ENCODE assay signal across 29 mouse cellular contexts in the genomic region with DNA sequence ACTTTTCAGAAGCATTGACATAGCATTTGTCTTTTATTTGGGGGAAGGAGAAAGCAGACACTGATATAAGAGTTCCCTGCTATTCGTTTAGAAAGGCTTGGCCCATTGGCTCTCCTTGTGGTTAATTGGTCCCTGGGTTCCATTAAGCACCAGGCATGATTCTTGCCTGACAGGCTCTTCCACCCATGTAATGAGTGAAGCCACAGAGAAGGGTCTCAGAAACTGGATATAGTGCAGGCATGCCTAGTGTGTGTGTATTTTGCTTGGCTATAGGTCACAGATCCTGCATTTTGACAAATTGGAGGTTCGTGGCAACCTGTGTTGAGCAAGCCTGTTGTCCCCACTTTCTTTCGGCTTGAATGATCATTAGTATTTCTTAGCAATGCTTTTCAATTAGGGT.
DNase-seq lines count a peak whose midpoint lies in the region; ATAC-seq lines count a peak whose summit lies in the region.
"Had no signal": no experiment of that assay in that cellular context is flagged by ENCODE, and none has a peak within 500 bp of the region (broad histone marks: within the 10 kb centered on the region; RNA-seq: fewer than 3 reads in every experiment).

No protein-coding gene starts in this region.

- no peaks in the 10 kb centered on the region for H3K36me3 ChIP-seq in hindbrain, embryonic 12.5 days
- H3K36me3 ChIP-seq in hindbrain, embryonic 16.5 days (ENCODE audit: control insufficient read depth, insufficient read depth, low read length): no peaks in the 10 kb centered on the region
- no peaks in the 10 kb centered on the region for H3K36me3 ChIP-seq in midbrain, embryonic 11.5 days (ENCODE audit: control insufficient read depth, insufficient read depth, low read length)
- no peaks in the 10 kb centered on the region for H3K36me3 ChIP-seq in midbrain, embryonic 15.5 days (replicated peaks)
- no peaks in the 10 kb centered on the region for H3K36me3 ChIP-seq in midbrain, embryonic 13.5 days
- H3K36me3 ChIP-seq in neural tube, embryonic 13.5 days: no peaks in the 10 kb centered on the region
- no peaks in the 10 kb centered on the region for H3K36me3 ChIP-seq in forebrain, embryonic 15.5 days
- H3K36me3 ChIP-seq: embryonic facial prominence, embryonic 15.5 days; limb, embryonic 10.5 days; limb, embryonic 15.5 days; liver, embryonic 13.5 days had no signal

- H3K9ac ChIP-seq in hindbrain, embryonic 12.5 days: no peak overlapping the region
- no peak overlapping the region for H3K9ac ChIP-seq in hindbrain, embryonic 16.5 days (ENCODE audit: low read depth, low read length)
- no peak overlapping the region for H3K9ac ChIP-seq in midbrain, embryonic 11.5 days (ENCODE audit: low read length)
- no peak overlapping the region for H3K9ac ChIP-seq in midbrain, embryonic 15.5 days
- H3K9ac ChIP-seq in midbrain, embryonic 13.5 days (replicated peaks): no peak overlapping the region
- no peak overlapping the region for H3K9ac ChIP-seq in neural tube, embryonic 13.5 days
- no peak overlapping the region for H3K9ac ChIP-seq in forebrain, embryonic 15.5 days (replicated peaks)
- H3K9ac ChIP-seq: embryonic facial prominence, embryonic 15.5 days; forebrain, embryonic 13.5 days; limb, embryonic 15.5 days; liver, embryonic 13.5 days had no signal

- no peak overlapping the region for H3K4me3 ChIP-seq in hindbrain, embryonic 12.5 days
- no peak overlapping the region for H3K4me3 ChIP-seq in hindbrain, embryonic 16.5 days (ENCODE audit: low read length)
- H3K4me3 ChIP-seq in midbrain, embryonic 11.5 days (ENCODE audit: low read depth, low read length): no peak overlapping the region
- no peak overlapping the region for H3K4me3 ChIP-seq in midbrain, embryonic 15.5 days
- H3K4me3 ChIP-seq in midbrain, embryonic 13.5 days (replicated peaks): no peak overlapping the region
- H3K4me3 ChIP-seq in neural tube, embryonic 13.5 days: no peak overlapping the region
- H3K4me3 ChIP-seq in forebrain, embryonic 15.5 days: no peak overlapping the region
- H3K4me3 ChIP-seq: embryonic facial prominence, embryonic 15.5 days; forebrain, embryonic 13.5 days; limb, embryonic 10.5 days; limb, embryonic 15.5 days; liver, embryonic 13.5 days had no signal

- H3K27ac ChIP-seq in hindbrain, embryonic 12.5 days: no peak overlapping the region
- H3K27ac ChIP-seq in hindbrain, embryonic 16.5 days (ENCODE audit: low read depth, low read length): no peak overlapping the region
- no peak overlapping the region for H3K27ac ChIP-seq in midbrain, embryonic 11.5 days (ENCODE audit: low read depth, low read length)
- H3K27ac ChIP-seq in midbrain, embryonic 15.5 days: no peak overlapping the region
- H3K27ac ChIP-seq in midbrain, embryonic 13.5 days: peak overlapping the region; percentile 80
- H3K27ac ChIP-seq in neural tube, embryonic 13.5 days (replicated peaks): peak overlapping the region; percentile 89
- H3K27ac ChIP-seq in forebrain, embryonic 15.5 days (replicated peaks): no peak overlapping the region
- H3K27ac ChIP-seq: embryonic facial prominence, embryonic 15.5 days; forebrain, embryonic 13.5 days; limb, embryonic 10.5 days; limb, embryonic 15.5 days; liver, embryonic 13.5 days; macrophage had no signal

- no peaks in the 10 kb centered on the region for H3K27me3 ChIP-seq in hindbrain, embryonic 12.5 days
- no peaks in the 10 kb centered on the region for H3K27me3 ChIP-seq in hindbrain, embryonic 16.5 days (replicated peaks; ENCODE audit: control insufficient read depth, insufficient read depth, low read length)
- no peaks in the 10 kb centered on the region for H3K27me3 ChIP-seq in midbrain, embryonic 11.5 days (ENCODE audit: control insufficient read depth, insufficient read depth, low read length)
- H3K27me3 ChIP-seq in midbrain, embryonic 15.5 days (replicated peaks): no peaks in the 10 kb centered on the region
- H3K27me3 ChIP-seq in midbrain, embryonic 13.5 days: no peaks in the 10 kb centered on the region
- no peaks in the 10 kb centered on the region for H3K27me3 ChIP-seq in neural tube, embryonic 13.5 days
- no peaks in the 10 kb centered on the region for H3K27me3 ChIP-seq in forebrain, embryonic 15.5 days
- H3K27me3 ChIP-seq: embryonic facial prominence, embryonic 15.5 days; forebrain, embryonic 13.5 days; limb, embryonic 15.5 days; liver, embryonic 13.5 days had no signal

- ATAC-seq in hindbrain, embryonic 12.5 days (ENCODE audit: low FRiP score): peak; percentile 26; the same call in 1 of the 2 replicates
- no peak for ATAC-seq in hindbrain, embryonic 16.5 days
- no peak for ATAC-seq in midbrain, embryonic 11.5 days (ENCODE audit: low FRiP score)
- ATAC-seq in midbrain, embryonic 15.5 days (replicated peaks): no peak
- ATAC-seq in midbrain, embryonic 13.5 days: no peak
- ATAC-seq in neural tube, embryonic 13.5 days (ENCODE audit: low read depth): peak; percentile 37; the same call in 1 of the 2 replicates
- no peak for ATAC-seq in forebrain, embryonic 15.5 days (replicated peaks)

- H3K9me3 ChIP-seq in hindbrain, embryonic 12.5 days (replicated peaks): no peaks in the 10 kb centered on the region
- no peaks in the 10 kb centered on the region for H3K9me3 ChIP-seq in hindbrain, embryonic 16.5 days (ENCODE audit: control insufficient read depth, low read length)
- H3K9me3 ChIP-seq in midbrain, embryonic 11.5 days (ENCODE audit: control insufficient read depth, low read length): no peaks in the 10 kb centered on the region
- H3K9me3 ChIP-seq in midbrain, embryonic 15.5 days: no peaks in the 10 kb centered on the region
- H3K9me3 ChIP-seq in midbrain, embryonic 13.5 days: no peaks in the 10 kb centered on the region
- no peaks in the 10 kb centered on the region for H3K9me3 ChIP-seq in neural tube, embryonic 13.5 days
- H3K9me3 ChIP-seq in forebrain, embryonic 15.5 days: no peaks in the 10 kb centered on the region
- H3K9me3 ChIP-seq: embryonic facial prominence, embryonic 15.5 days; forebrain, embryonic 13.5 days; limb, embryonic 10.5 days; limb, embryonic 15.5 days; liver, embryonic 13.5 days had no signal

- H3K4me1 ChIP-seq in hindbrain, embryonic 12.5 days: peaks cover 31% of the 10 kb centered on the region
- no peaks in the 10 kb centered on the region; the same call in 1 of the 2 replicates for H3K4me1 ChIP-seq in hindbrain, embryonic 16.5 days (ENCODE audit: control insufficient read depth, insufficient read depth, low read depth, low read length)
- no peaks in the 10 kb centered on the region for H3K4me1 ChIP-seq in midbrain, embryonic 11.5 days (ENCODE audit: control insufficient read depth, insufficient read depth, low read length)
- H3K4me1 ChIP-seq in midbrain, embryonic 15.5 days: peaks cover 21% of the 10 kb centered on the region
- H3K4me1 ChIP-seq in midbrain, embryonic 13.5 days (replicated peaks): peaks cover 40% of the 10 kb centered on the region
- H3K4me1 ChIP-seq in neural tube, embryonic 13.5 days (replicated peaks): peaks cover 51% of the 10 kb centered on the region
- H3K4me1 ChIP-seq in forebrain, embryonic 15.5 days: peaks cover 13% of the 10 kb centered on the region
- H3K4me1 ChIP-seq: liver, embryonic 13.5 days had no signal

- H3K4me2 ChIP-seq in hindbrain, embryonic 12.5 days (replicated peaks): no peak overlapping the region
- H3K4me2 ChIP-seq in hindbrain, embryonic 16.5 days (ENCODE audit: low read length): no peak overlapping the region
- no peak overlapping the region for H3K4me2 ChIP-seq in midbrain, embryonic 11.5 days
- no peak overlapping the region for H3K4me2 ChIP-seq in midbrain, embryonic 15.5 days
- no peak overlapping the region for H3K4me2 ChIP-seq in midbrain, embryonic 13.5 days (replicated peaks)
- H3K4me2 ChIP-seq in neural tube, embryonic 13.5 days: no peak overlapping the region
- no peak overlapping the region for H3K4me2 ChIP-seq in forebrain, embryonic 15.5 days (replicated peaks)
- H3K4me2 ChIP-seq: embryonic facial prominence, embryonic 15.5 days; forebrain, embryonic 13.5 days; heart, embryonic 11.5 days; limb, embryonic 15.5 days; liver, embryonic 13.5 days had no signal

- DNase-seq in midbrain, embryonic 11.5 days (ENCODE audit: low spot score, missing footprints): peak; percentile 60
- no peak for DNase-seq in cerebellum, postnatal 10 days
- DNase-seq: adrenal gland, postnatal 25 days; B cell, adult 2 months; cerebellum, adult 18-20 months; cerebellum, postnatal 14 days; gastrocnemius, postnatal 36 days; heart, adult 18-20 months; heart, postnatal 4 days; kidney, adult 2 months; kidney, postnatal 10 days; liver, embryonic 13.5 days; lung, adult 18-20 months; lung, postnatal 10 days; right cerebral cortex, adult 18-20 months; spleen, adult 18-20 months; thymus, postnatal 14 days had no signal

- WGBS in hindbrain, embryonic 12.5 days: 60% methylated on average over 3 of the region's 3 CpGs
- 60% methylated on average over 3 of the region's 3 CpGs for WGBS in hindbrain, embryonic 16.5 days
- WGBS in midbrain, embryonic 11.5 days: 84% methylated on average over 3 of the region's 3 CpGs
- 73% methylated on average over 3 of the region's 3 CpGs for WGBS in midbrain, embryonic 15.5 days
- 76% methylated on average over 3 of the region's 3 CpGs for WGBS in midbrain, embryonic 13.5 days
- WGBS in neural tube, embryonic 13.5 days: 54% methylated on average over 3 of the region's 3 CpGs
- WGBS in forebrain, embryonic 15.5 days: 60% methylated on average over 3 of the region's 3 CpGs

Comparison
In these comparisons a context has a peak if more than half of its experiments do, and no peak if none do; other contexts are left out.
1. ATAC-seq: peak in hindbrain, embryonic 12.5 days (single experiment) and neural tube, embryonic 13.5 days (single experiment); none in hindbrain, embryonic 16.5 days (single experiment), midbrain, embryonic 11.5 days (single experiment), midbrain, embryonic 15.5 days (single experiment), midbrain, embryonic 13.5 days (single experiment) and forebrain, embryonic 15.5 days (single experiment).
2. H3K27ac ChIP-seq: peak in midbrain, embryonic 13.5 days (single experiment) and neural tube, embryonic 13.5 days (single experiment); none in hindbrain, embryonic 12.5 days (single experiment), hindbrain, embryonic 16.5 days (single experiment), midbrain, embryonic 11.5 days (single experiment), midbrain, embryonic 15.5 days (single experiment) and forebrain, embryonic 15.5 days (single experiment).